24 mouse cellular contexts compared by ENCODE assay signal in the genomic region with DNA sequence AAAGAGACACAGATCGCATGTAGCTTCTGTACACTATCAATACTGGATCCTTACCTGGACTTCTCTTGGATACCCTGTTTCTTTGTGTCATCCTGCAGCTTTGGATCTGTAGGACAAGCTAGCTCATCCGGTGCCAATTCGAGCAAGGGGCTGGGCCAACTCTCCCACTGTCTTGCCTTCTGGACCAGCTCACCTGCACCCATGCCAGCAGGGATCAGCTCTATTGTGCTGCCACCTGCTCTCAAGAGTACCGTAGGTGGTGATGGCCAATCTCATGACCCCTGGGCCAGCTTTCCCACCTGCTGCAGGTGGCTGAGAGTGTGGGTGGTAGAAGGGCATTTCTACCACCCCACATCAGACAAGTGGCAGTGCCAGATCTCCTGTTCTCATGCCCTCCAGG. TPM values are rescaled to one million over a fixed set of nuclear protein-coding genes. Genes with fewer than 3 reads are reported as not detected.
DNase-seq lines count a peak whose midpoint lies in the region; ATAC-seq lines count a peak whose summit lies in the region.
"Had no signal": no experiment of that assay in that cellular context is flagged by ENCODE, and none has a peak within 500 bp of the region (broad histone marks: within the 10 kb centered on the region; RNA-seq: fewer than 3 reads in every experiment).

No protein-coding gene starts in this region.

- H3K4me3 ChIP-seq in hindbrain, embryonic 11.5 days (ENCODE audit: low read depth, low read length) = no peak overlapping the region
- no peak overlapping the region for H3K4me3 ChIP-seq in hindbrain, embryonic 13.5 days
- H3K4me3 ChIP-seq: embryonic facial prominence, embryonic 12.5 days; heart, adult 2 months; heart, embryonic 13.5 days; limb, embryonic 12.5 days; liver, embryonic 15.5 days had no signal

- no peaks in the 10 kb centered on the region for H3K27me3 ChIP-seq in hindbrain, embryonic 11.5 days (ENCODE audit: control insufficient read depth, insufficient read depth, low read length)
- H3K27me3 ChIP-seq in hindbrain, embryonic 13.5 days = no peaks in the 10 kb centered on the region
- H3K27me3 ChIP-seq: embryonic facial prominence, embryonic 12.5 days; heart, embryonic 13.5 days; limb, embryonic 12.5 days; liver, embryonic 15.5 days had no signal

- H3K27ac ChIP-seq in hindbrain, embryonic 11.5 days (ENCODE audit: low read depth, low read length) = no peak overlapping the region
- no peak overlapping the region for H3K27ac ChIP-seq in hindbrain, embryonic 13.5 days
- H3K27ac ChIP-seq: embryonic facial prominence, embryonic 12.5 days; heart, adult 2 months; heart, embryonic 13.5 days; kidney, postnatal 0 days; limb, embryonic 12.5 days; liver, embryonic 15.5 days had no signal

- H3K36me3 ChIP-seq in hindbrain, embryonic 11.5 days (ENCODE audit: control insufficient read depth, insufficient read depth, low read length) = no peaks in the 10 kb centered on the region
- no peaks in the 10 kb centered on the region for H3K36me3 ChIP-seq in hindbrain, embryonic 13.5 days
- H3K36me3 ChIP-seq: embryonic facial prominence, embryonic 12.5 days; heart, embryonic 13.5 days; limb, embryonic 12.5 days; liver, embryonic 15.5 days had no signal

- no peak overlapping the region for H3K9ac ChIP-seq in hindbrain, embryonic 11.5 days (ENCODE audit: low read depth, low read length)
- H3K9ac ChIP-seq in hindbrain, embryonic 13.5 days = no peak overlapping the region
- H3K9ac ChIP-seq: embryonic facial prominence, embryonic 12.5 days; heart, embryonic 13.5 days; limb, embryonic 12.5 days; liver, embryonic 15.5 days; lung, embryonic 14.5 days had no signal

- H3K4me1 ChIP-seq in hindbrain, embryonic 11.5 days (replicated peaks; ENCODE audit: control insufficient read depth, insufficient read depth, low read length) = no peaks in the 10 kb centered on the region
- peaks cover 6% of the 10 kb centered on the region; the same call in 1 of the 2 replicates for H3K4me1 ChIP-seq in hindbrain, embryonic 13.5 days (replicated peaks)
- H3K4me1 ChIP-seq: embryonic facial prominence, embryonic 12.5 days; heart, embryonic 13.5 days; limb, embryonic 12.5 days; liver, embryonic 15.5 days had no signal

- H3K4me2 ChIP-seq in hindbrain, embryonic 11.5 days (replicated peaks; ENCODE audit: low read depth, low read length) = no peak overlapping the region
- H3K4me2 ChIP-seq in hindbrain, embryonic 13.5 days = no peak overlapping the region
- H3K4me2 ChIP-seq: embryonic facial prominence, embryonic 12.5 days; heart, embryonic 13.5 days; limb, embryonic 12.5 days; liver, embryonic 15.5 days; lung, embryonic 14.5 days had no signal

- WGBS in hindbrain, embryonic 11.5 days = 91% methylated on average over 4 of the region's 4 CpGs
- WGBS in hindbrain, embryonic 13.5 days = 95% methylated on average over 4 of the region's 4 CpGs

- DNase-seq in hindbrain, embryonic 11.5 days (ENCODE audit: low spot score) = no peak
- peak; percentile 65 to 75 for DNase-seq in cerebellum, adult 18-20 months
- DNase-seq in cerebellum, postnatal 10 days = peak; percentile 69 to 77
- no peak for DNase-seq in right cerebral cortex, postnatal 36 days (ENCODE audit: low spot score in 2 of 2)
- no peak for DNase-seq in frontal cortex, adult 2 months (ENCODE audit: extremely low spot score in 1 of 2, low spot score in 1 of 2)
- no peak for DNase-seq in ovary, postnatal 10 days (ENCODE audit: low spot score)
- DNase-seq: adrenal gland, postnatal 14 days; heart, adult 2 months; heart, postnatal 10 days; kidney, adult 8-10 months; layer of hippocampus, adult 9-11 months; lung, embryonic 14.5 days; lung, postnatal 14 days; midbrain, embryonic 14.5 days; thymus, postnatal 4 days had no signal

- H3K9me3 ChIP-seq in hindbrain, embryonic 11.5 days (ENCODE audit: control insufficient read depth, low read length) = no peaks in the 10 kb centered on the region
- no peaks in the 10 kb centered on the region for H3K9me3 ChIP-seq in hindbrain, embryonic 13.5 days
- H3K9me3 ChIP-seq: embryonic facial prominence, embryonic 12.5 days; heart, embryonic 13.5 days; limb, embryonic 12.5 days; liver, embryonic 15.5 days had no signal

- 0 out of 2 replicates have a peak, but pooled peaks have one; percentile 10 for ATAC-seq in hindbrain, embryonic 11.5 days (ENCODE audit: low FRiP score)
- ATAC-seq in hindbrain, embryonic 13.5 days (ENCODE audit: low FRiP score) = no peak
- ATAC-seq: CD4-positive, CD25-positive, alpha-beta regulatory T cell, adult 4 months; forebrain, embryonic 16.5 days; intestine, embryonic 16.5 days had no signal

RNA-seq across cellular contexts. Expression of gene Hpgds, which starts 12.3 kb away (rescaled TPM):
- polyA plus RNA-seq in hindbrain, embryonic 11.5 days (2014; fragmentation: Nextera tagmentation; extraction: Ambion mirVana) = 13.5 and 18.0 TPM in 2 replicates
- 8.6 and 9.0 TPM in 2 replicates for polyA plus RNA-seq in hindbrain, embryonic 13.5 days (2015; fragmentation: Nextera tagmentation; extraction: Ambion mirVana)
- 8.2 and 8.8 TPM in 2 replicates for polyA plus RNA-seq in frontal cortex, adult 2 months (2012; rRNA removed)

Comparison
In these comparisons a context has a peak if more than half of its experiments do, and no peak if none do; other contexts are left out.
1. DNase-seq: peak in cerebellum, adult 18-20 months (2 of 2) and cerebellum, postnatal 10 days (2 of 2); none in hindbrain, embryonic 11.5 days (single experiment), right cerebral cortex, postnatal 36 days (0 of 2), frontal cortex, adult 2 months (0 of 2) and ovary, postnatal 10 days (single experiment).